Mouse (Mus musculus) spleen, adult 2 months (tissue): ENCODE data around the gene Frmpd2.

Experiments
- CTCF ChIP-seq: fragments of 200-500 bp; IDR thresholded peaks from 2 replicates; pipeline ENCODE4 v1.5.1; 2011; ENCODE audit warnings: mild to moderate bottlenecking, inconsistent platforms; ENCODE audit not compliant: insufficient read depth, insufficient read length, insufficient replicate concordance; ENCODE audit errors: extremely low read depth
- POLR2A ChIP-seq: fragments of 200-500 bp; IDR thresholded peaks from 2 replicates; pipeline ENCODE4 v1.6.1; 2011; ENCODE audit warnings: low read depth, low read length, inconsistent platforms

- no peak for TF ChIP-seq CTCF
- no peak for TF ChIP-seq POLR2A
These were observed 50.0 kb downstream of the Frmpd2 start for GRCm38 (mm10) chr14:33521538-33521937.
